Mouse (Mus musculus): ENCODE measurements around the gene Wsb1. TPM values are rescaled to one million over a fixed set of nuclear protein-coding genes. Genes with fewer than 3 reads are reported as not detected.

The Wsb1 gene
- total and polyA plus RNA-seq, 3 experiments = 11.3 to 19.0 (median 16.3) TPM

- Histone ChIP-seq H3K27me3 (ENCODE audit: control insufficient read depth, insufficient read depth, low read length) (no peaks in the 10 kb centered on the region), H3K79me2 (replicated peaks; ENCODE audit: control insufficient read depth, insufficient read depth, low read length) (no peaks in the 10 kb centered on the region), H3K9ac (ENCODE audit: low read depth, low read length) (no peak overlapping the region), H3K4me1 (ENCODE audit: control insufficient read depth, insufficient read depth, low read length) (peaks cover 2% of the 10 kb centered on the region; the same call in 1 of the 2 replicates), H3K27ac (no peak overlapping the region), H3K4me3 (no peak overlapping the region), H3K36me3 (ENCODE audit: control insufficient read depth, insufficient read depth, low read length) (no peaks in the 10 kb centered on the region)
- no peak for DNase-seq
- intact Hi-C loops (cut with DNase I) = no loop called here
- WGBS = 92% methylated on average over 2 of the region's 2 CpGs
- TF ChIP-seq POLR2A (IDR thresholded peaks at IDR 0.05; ENCODE audit: insufficient read depth, low read depth, low read length) (no peak), CTCF (IDR thresholded peaks at IDR 0.05) (no peak)
Observed at GRCm38 (mm10) chr11:79190257-79190656, 64.2 kb downstream of the Wsb1 start.

Other genes with a start within 250 kb of the Wsb1 start
- 1 to 10 TPM; 5.1 to 7.0 TPM for gene Ksr1, start 108.3 kb downstream of the Wsb1 start, total RNA-seq (2021)
- 6.7 and 7.8 TPM in 2 replicates for gene Ksr1, start 108.3 kb downstream of the Wsb1 start, polyA plus RNA-seq (2012; rRNA removed)
- under 1 TPM in 1 of 2 experiments, not detected in 1; 0.43 TPM for gene Gm9964, start 42.2 kb upstream of the Wsb1 start, total RNA-seq (2021)
- not detected in 2 replicates for gene Gm9964, start 42.2 kb upstream of the Wsb1 start, polyA plus RNA-seq (2012; rRNA removed)
- gene Nf1, start 85.0 kb upstream of the Wsb1 start, total RNA-seq (2021) = 10 to 100 TPM; 30.5 to 30.9 TPM
- 8.5 and 13.5 TPM in 2 replicates for gene Nf1, start 85.0 kb upstream of the Wsb1 start, polyA plus RNA-seq (2012; rRNA removed)
- not detected for gene Omg, start 249.4 kb upstream of the Wsb1 start, total RNA-seq (2021)
- gene Omg, start 249.4 kb upstream of the Wsb1 start, polyA plus RNA-seq (2012; rRNA removed) = 0.06 TPM in 1 of 2 replicates, not detected in the other